Mouse (Mus musculus): ENCODE results near the gene Dcaf4.

Gene Dcaf4

GRCm38 (mm10) chr12:83520311-83520890 is at the start of gene Dcaf4:
Gene Dcaf4, plus strand, starts transcription at chr12:83520466.
- in situ Hi-C loops (cut with MboI, MseI), result no loop called here

GRCm38 (mm10) chr12:83471760-83472159 is 48.5 kb upstream of the Dcaf4 start:
- in situ Hi-C loops (cut with MboI, MseI), result no loop called here

- in situ Hi-C loops (cut with MboI, MseI), result no loop called here
Observed at GRCm38 (mm10) chr12:83473987-83474600, 46.2 kb upstream of the Dcaf4 start.

- in situ Hi-C loops (cut with MboI, MseI), result loop anchor here in 1 of 2 experiments (25.0 kb wide), 1 partner anchor 363 kb away; no protein-coding TSS in a partner anchor
Observed at GRCm38 (mm10) chr12:83475419-83475818, 44.8 kb upstream of the Dcaf4 start.

- in situ Hi-C loops (cut with MboI, MseI), result loop anchor here in 1 of 2 experiments (25.0 kb wide), 1 partner anchor 364 kb away; no protein-coding TSS in a partner anchor
Observed at GRCm38 (mm10) chr12:83476277-83476676, 44.0 kb upstream of the Dcaf4 start.

- in situ Hi-C loops (cut with MboI, MseI), result loop anchor here in 1 of 2 experiments (25.0 kb wide), 1 partner anchor 367 kb away; no protein-coding TSS in a partner anchor
Observed at GRCm38 (mm10) chr12:83479140-83479539, 41.1 kb upstream of the Dcaf4 start.

- in situ Hi-C loops (cut with MboI, MseI), result loop anchor here in 1 of 2 experiments (10.0 to 25.0 kb wide), 2 partner anchors 368 to 1315 kb away; partner anchors contain the start of gene Sipa1l1
Observed at GRCm38 (mm10) chr12:83479818-83480401, 40.4 kb upstream of the Dcaf4 start.

GRCm38 (mm10) chr12:83481439-83481838 is 38.8 kb upstream of the Dcaf4 start:
- in situ Hi-C loops (cut with MboI, MseI), result loop anchor here in 1 of 2 experiments (10.0 to 25.0 kb wide), 2 partner anchors 369 to 1317 kb away; partner anchors contain the start of gene Sipa1l1

- in situ Hi-C loops (cut with MboI, MseI), result loop anchor here in 1 of 2 experiments (10.0 to 25.0 kb wide), 2 partner anchors 371 to 1319 kb away; partner anchors contain the start of gene Sipa1l1
Observed at GRCm38 (mm10) chr12:83483653-83484052, 36.6 kb upstream of the Dcaf4 start.

- in situ Hi-C loops (cut with MboI, MseI), result loop anchor here in 1 of 2 experiments (10.0 to 25.0 kb wide), 2 partner anchors 373 to 1320 kb away; partner anchors contain the start of gene Sipa1l1
Observed at GRCm38 (mm10) chr12:83484855-83485745, 35.2 kb upstream of the Dcaf4 start.

- in situ Hi-C loops (cut with MboI, MseI), result loop anchor here in 1 of 2 experiments (10.0 to 25.0 kb wide), 2 partner anchors 374 to 1321 kb away; partner anchors contain the start of gene Sipa1l1
Observed at GRCm38 (mm10) chr12:83485911-83486670, 34.2 kb upstream of the Dcaf4 start.

- in situ Hi-C loops (cut with MboI, MseI), result loop anchor here in 1 of 2 experiments (10.0 to 25.0 kb wide), 2 partner anchors 375 to 1322 kb away; partner anchors contain the start of gene Sipa1l1
Observed at GRCm38 (mm10) chr12:83486671-83487461, 33.4 kb upstream of the Dcaf4 start.

GRCm38 (mm10) chr12:83487476-83487991 is 32.7 kb upstream of the Dcaf4 start, which contains the start of gene Dpf3:
Gene Dpf3, minus strand, starts transcription at chr12:83487716.
- in situ Hi-C loops (cut with MboI, MseI), result loop anchor here in 1 of 2 experiments (10.0 to 25.0 kb wide), 2 partner anchors 375 to 1323 kb away; partner anchors contain the start of gene Sipa1l1

- in situ Hi-C loops (cut with MboI, MseI), result loop anchor here in 1 of 2 experiments (10.0 to 25.0 kb wide), 2 partner anchors 376 to 1324 kb away; partner anchors contain the start of gene Sipa1l1
Observed at GRCm38 (mm10) chr12:83488211-83488941, 31.9 kb upstream of the Dcaf4 start.

GRCm38 (mm10) chr12:83489748-83490147 is 30.5 kb upstream of the Dcaf4 start:
- in situ Hi-C loops (cut with MboI, MseI), result loop anchor here (5.0 to 25.0 kb wide), 3 partner anchors 377 to 1325 kb away; partner anchors contain the start of gene Sipa1l1 (in 1 of the 2)

- in situ Hi-C loops (cut with MboI, MseI), result loop anchor here (5.0 to 25.0 kb wide), 2 partner anchors 379 to 384 kb away; no protein-coding TSS in a partner anchor
Observed at GRCm38 (mm10) chr12:83491609-83492008, 28.7 kb upstream of the Dcaf4 start.

- in situ Hi-C loops (cut with MboI, MseI), result loop anchor here (5.0 to 25.0 kb wide), 2 partner anchors 381 to 386 kb away; no protein-coding TSS in a partner anchor
Observed at GRCm38 (mm10) chr12:83492808-83493207, 27.5 kb upstream of the Dcaf4 start.

GRCm38 (mm10) chr12:83494196-83494595 is 26.1 kb upstream of the Dcaf4 start:
- in situ Hi-C loops (cut with MboI, MseI), result loop anchor here (5.0 to 25.0 kb wide), 2 partner anchors 382 to 387 kb away; no protein-coding TSS in a partner anchor
